Mouse (Mus musculus): ENCODE measurements around the gene Clrn2. TPM values are rescaled to one million over a fixed set of nuclear protein-coding genes. Genes with fewer than 3 reads are reported as not detected.

Clrn2 gene
- polyA plus RNA-seq, 1 experiment from 2014 or later: 0.28 TPM

DNA sequence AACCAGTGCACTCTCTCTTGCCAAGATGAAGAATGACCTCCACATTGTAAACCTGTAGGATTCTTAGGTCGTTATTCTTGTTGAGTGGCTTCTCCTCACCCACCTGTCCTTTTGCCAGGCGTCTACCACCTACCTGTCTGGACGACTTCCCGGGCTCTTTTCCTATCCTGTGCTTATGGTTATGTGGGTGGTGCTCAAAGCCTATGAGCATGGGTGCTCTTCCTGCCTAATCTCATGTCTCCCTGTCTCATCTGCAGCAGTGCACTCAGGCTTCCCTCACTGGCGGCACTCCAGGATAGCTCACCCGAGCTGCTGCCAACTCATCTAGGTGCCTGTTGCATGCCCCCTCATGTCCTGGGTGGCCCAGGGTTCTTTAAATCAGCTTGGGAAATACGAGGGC is 24.1 kb downstream of the Clrn2 start:
- Histone ChIP-seq H3K4me3 (ENCODE audit: low read length) (no peak overlapping the region), H3K27me3 (replicated peaks; ENCODE audit: control insufficient read depth, insufficient read depth, low read length) (no peaks in the 10 kb centered on the region; the same call in 1 of the 2 replicates), H3K9ac (ENCODE audit: low read depth, low read length) (no peak overlapping the region), H3K4me2 (ENCODE audit: low read length) (no peak overlapping the region), H3K9me3 (ENCODE audit: control insufficient read depth, low read length) (no peaks in the 10 kb centered on the region), H3K27ac (ENCODE audit: low read depth, low read length) (no peak overlapping the region), H3K4me1 (ENCODE audit: control insufficient read depth, insufficient read depth, low read depth, low read length) (peaks cover 6% of the 10 kb centered on the region; the same call in 1 of the 2 replicates), H3K36me3 (ENCODE audit: control insufficient read depth, insufficient read depth, low read length) (no peaks in the 10 kb centered on the region)
- ATAC-seq: no peak
- WGBS: 83% methylated on average over 7 of the region's 7 CpGs

DNA sequence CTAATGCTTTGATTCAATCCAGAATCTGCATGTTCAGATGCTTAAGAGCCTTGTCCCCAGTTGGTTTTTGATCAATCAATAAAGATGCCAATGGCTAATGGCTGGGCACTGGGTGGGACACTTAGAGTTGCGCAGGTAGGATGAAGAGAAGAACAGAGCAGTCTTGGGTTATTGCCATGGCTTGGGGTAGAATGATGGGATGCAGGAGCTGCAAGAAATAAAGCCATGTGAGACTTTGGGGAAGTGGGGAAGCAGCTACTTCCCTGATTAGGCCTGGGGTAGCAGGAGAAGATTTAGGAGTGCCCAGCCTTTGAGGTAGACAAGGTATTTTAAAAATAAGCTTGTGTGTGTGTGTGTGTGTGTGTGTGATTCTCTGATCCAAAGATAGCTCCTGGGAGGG is 26.5 kb downstream of the Clrn2 start:
- Histone ChIP-seq H3K27me3 (replicated peaks; ENCODE audit: control insufficient read depth, insufficient read depth, low read length) (no peaks in the 10 kb centered on the region; the same call in 1 of the 2 replicates), H3K9me3 (ENCODE audit: control insufficient read depth, low read length) (no peaks in the 10 kb centered on the region), H3K27ac (ENCODE audit: low read depth, low read length) (no peak overlapping the region), H3K4me2 (ENCODE audit: low read length) (no peak overlapping the region), H3K9ac (ENCODE audit: low read depth, low read length) (no peak overlapping the region), H3K4me1 (ENCODE audit: control insufficient read depth, insufficient read depth, low read depth, low read length) (peaks cover 6% of the 10 kb centered on the region; the same call in 1 of the 2 replicates), H3K4me3 (ENCODE audit: low read length) (no peak overlapping the region), H3K36me3 (ENCODE audit: control insufficient read depth, insufficient read depth, low read length) (no peaks in the 10 kb centered on the region)
- no peak for ATAC-seq
- 91% methylated on average over 1 of the region's 1 CpGs for WGBS

DNA sequence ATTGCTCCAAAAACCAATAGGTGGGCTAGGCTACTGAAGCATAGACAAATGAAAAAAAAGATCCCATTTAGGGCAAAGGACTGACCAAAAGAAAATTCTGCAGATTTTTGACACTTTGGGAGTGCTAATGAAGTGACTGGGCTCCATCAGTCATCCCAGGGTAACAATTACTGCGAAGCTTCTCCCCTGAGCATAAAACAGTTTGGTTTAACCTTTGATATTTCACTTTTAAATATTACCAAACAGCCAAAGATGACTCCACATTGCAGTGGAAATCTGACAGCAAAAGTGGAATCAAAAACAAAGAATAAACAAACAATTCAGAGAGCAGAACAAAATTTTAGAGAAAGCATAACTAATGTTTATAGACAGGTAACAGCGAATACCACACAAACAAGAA is 27.6 kb downstream of the Clrn2 start:
- H3K9me3 ChIP-seq (ENCODE audit: control insufficient read depth, low read length): no peaks in the 10 kb centered on the region
- no peaks in the 10 kb centered on the region for H3K36me3 ChIP-seq (ENCODE audit: control insufficient read depth, insufficient read depth, low read length)
- no peaks in the 10 kb centered on the region; the same call in 1 of the 2 replicates for H3K27me3 ChIP-seq (replicated peaks; ENCODE audit: control insufficient read depth, insufficient read depth, low read length)
- H3K9ac ChIP-seq (ENCODE audit: low read depth, low read length): no peak overlapping the region
- H3K4me3 ChIP-seq (ENCODE audit: low read length): no peak overlapping the region
- H3K4me2 ChIP-seq (ENCODE audit: low read length): no peak overlapping the region
- no peak for ATAC-seq
- H3K27ac ChIP-seq (ENCODE audit: low read depth, low read length): no peak overlapping the region
- peaks cover 4% of the 10 kb centered on the region; the same call in 1 of the 2 replicates for H3K4me1 ChIP-seq (ENCODE audit: control insufficient read depth, insufficient read depth, low read depth, low read length)
- 86% methylated on average over 2 of the region's 2 CpGs for WGBS

DNA sequence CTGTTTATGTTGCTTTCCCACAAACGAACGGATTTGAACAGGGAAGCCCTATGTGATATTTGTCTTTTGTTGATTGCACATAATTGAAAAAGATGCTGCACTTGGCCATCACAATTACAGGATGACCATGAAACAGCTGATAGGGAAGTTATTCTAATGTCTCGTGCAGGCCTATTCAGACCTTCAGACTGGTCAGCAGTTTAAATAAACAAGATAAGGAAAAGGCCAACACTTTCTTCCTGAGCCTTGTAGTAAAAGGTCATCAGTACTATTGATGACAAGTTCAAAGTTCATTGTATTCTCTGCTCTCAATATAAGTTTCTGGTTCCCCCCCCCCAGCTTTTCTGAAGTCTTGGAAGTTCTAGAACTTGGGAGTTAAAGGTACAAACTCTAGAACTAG is 29.1 kb downstream of the Clrn2 start:
- no peaks in the 10 kb centered on the region for H3K36me3 ChIP-seq (ENCODE audit: control insufficient read depth, insufficient read depth, low read length)
- H3K4me1 ChIP-seq (ENCODE audit: control insufficient read depth, insufficient read depth, low read depth, low read length): no peaks in the 10 kb centered on the region
- no peak overlapping the region for H3K4me3 ChIP-seq (ENCODE audit: low read length)
- WGBS: 79% methylated on average over 3 of the region's 3 CpGs
- no peak for ATAC-seq
- H3K9me3 ChIP-seq (ENCODE audit: control insufficient read depth, low read length): no peaks in the 10 kb centered on the region
- no peak overlapping the region for H3K27ac ChIP-seq (ENCODE audit: low read depth, low read length)
- H3K27me3 ChIP-seq (replicated peaks; ENCODE audit: control insufficient read depth, insufficient read depth, low read length): peaks cover 2% of the 10 kb centered on the region; the same call in 1 of the 2 replicates
- no peak overlapping the region for H3K4me2 ChIP-seq (ENCODE audit: low read length)
- no peak overlapping the region for H3K9ac ChIP-seq (ENCODE audit: low read depth, low read length)

DNA sequence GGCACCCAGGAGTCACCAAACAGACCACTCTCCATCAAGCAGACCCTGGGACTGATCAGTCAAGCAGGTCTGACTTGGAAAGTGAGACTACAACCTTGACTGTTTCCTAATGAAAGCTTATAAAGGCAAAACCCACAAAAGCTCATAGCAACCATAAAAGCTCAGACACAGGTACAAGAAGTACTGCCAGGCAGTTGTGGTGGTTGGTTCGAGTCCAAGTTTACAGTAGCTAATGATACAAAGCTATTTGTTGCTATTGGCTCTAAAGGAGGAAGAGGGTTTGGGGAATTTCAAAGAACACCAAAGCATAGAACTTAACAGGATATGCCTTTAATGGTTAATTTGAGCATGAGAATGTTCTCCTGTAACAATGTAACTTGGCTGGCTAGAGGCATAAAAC is 30.1 kb downstream of the Clrn2 start:
- no peak overlapping the region for H3K4me3 ChIP-seq (ENCODE audit: low read length)
- H3K36me3 ChIP-seq (ENCODE audit: control insufficient read depth, insufficient read depth, low read length): no peaks in the 10 kb centered on the region
- WGBS: 89% methylated on average over 1 of the region's 1 CpGs
- H3K27me3 ChIP-seq (replicated peaks; ENCODE audit: control insufficient read depth, insufficient read depth, low read length): peaks cover 2% of the 10 kb centered on the region; the same call in 1 of the 2 replicates
- no peaks in the 10 kb centered on the region for H3K9me3 ChIP-seq (ENCODE audit: control insufficient read depth, low read length)
- H3K4me2 ChIP-seq (ENCODE audit: low read length): no peak overlapping the region
- no peak overlapping the region for H3K27ac ChIP-seq (ENCODE audit: low read depth, low read length)
- H3K9ac ChIP-seq (ENCODE audit: low read depth, low read length): no peak overlapping the region
- ATAC-seq: no peak
- no peaks in the 10 kb centered on the region for H3K4me1 ChIP-seq (ENCODE audit: control insufficient read depth, insufficient read depth, low read depth, low read length)

DNA sequence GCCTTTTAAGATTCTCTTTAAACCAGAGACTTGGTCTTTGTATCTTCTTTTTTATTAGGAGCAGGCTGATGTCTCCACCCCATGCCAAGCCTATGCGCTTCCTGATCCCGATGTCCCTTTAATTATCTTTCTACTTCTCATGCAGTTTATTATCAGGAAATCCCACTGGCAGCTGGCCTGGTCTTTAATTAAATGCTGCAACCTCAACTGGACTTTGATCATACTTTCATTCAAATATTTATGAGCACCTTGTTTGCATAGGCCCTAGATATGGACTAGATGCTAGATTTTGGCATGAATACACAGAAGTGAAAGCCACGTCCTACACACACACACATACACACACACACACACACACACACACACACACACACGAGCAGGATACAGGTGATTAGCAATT is 38.2 kb downstream of the Clrn2 start:
- Histone ChIP-seq H3K4me2 (ENCODE audit: low read length) (no peak overlapping the region), H3K4me3 (ENCODE audit: low read length) (no peak overlapping the region), H3K36me3 (ENCODE audit: control insufficient read depth, insufficient read depth, low read length) (no peaks in the 10 kb centered on the region), H3K27me3 (replicated peaks; ENCODE audit: control insufficient read depth, insufficient read depth, low read length) (0 out of 2 replicates have a peak, but pooled peaks cover 2% of the 10 kb centered on the region), H3K4me1 (ENCODE audit: control insufficient read depth, insufficient read depth, low read depth, low read length) (peaks cover 3% of the 10 kb centered on the region), H3K27ac (ENCODE audit: low read depth, low read length) (no peak overlapping the region), H3K9ac (ENCODE audit: low read depth, low read length) (no peak overlapping the region), H3K9me3 (ENCODE audit: control insufficient read depth, low read length) (no peaks in the 10 kb centered on the region)
- WGBS: 85% methylated on average over 4 of the region's 4 CpGs
- no peak for ATAC-seq

DNA sequence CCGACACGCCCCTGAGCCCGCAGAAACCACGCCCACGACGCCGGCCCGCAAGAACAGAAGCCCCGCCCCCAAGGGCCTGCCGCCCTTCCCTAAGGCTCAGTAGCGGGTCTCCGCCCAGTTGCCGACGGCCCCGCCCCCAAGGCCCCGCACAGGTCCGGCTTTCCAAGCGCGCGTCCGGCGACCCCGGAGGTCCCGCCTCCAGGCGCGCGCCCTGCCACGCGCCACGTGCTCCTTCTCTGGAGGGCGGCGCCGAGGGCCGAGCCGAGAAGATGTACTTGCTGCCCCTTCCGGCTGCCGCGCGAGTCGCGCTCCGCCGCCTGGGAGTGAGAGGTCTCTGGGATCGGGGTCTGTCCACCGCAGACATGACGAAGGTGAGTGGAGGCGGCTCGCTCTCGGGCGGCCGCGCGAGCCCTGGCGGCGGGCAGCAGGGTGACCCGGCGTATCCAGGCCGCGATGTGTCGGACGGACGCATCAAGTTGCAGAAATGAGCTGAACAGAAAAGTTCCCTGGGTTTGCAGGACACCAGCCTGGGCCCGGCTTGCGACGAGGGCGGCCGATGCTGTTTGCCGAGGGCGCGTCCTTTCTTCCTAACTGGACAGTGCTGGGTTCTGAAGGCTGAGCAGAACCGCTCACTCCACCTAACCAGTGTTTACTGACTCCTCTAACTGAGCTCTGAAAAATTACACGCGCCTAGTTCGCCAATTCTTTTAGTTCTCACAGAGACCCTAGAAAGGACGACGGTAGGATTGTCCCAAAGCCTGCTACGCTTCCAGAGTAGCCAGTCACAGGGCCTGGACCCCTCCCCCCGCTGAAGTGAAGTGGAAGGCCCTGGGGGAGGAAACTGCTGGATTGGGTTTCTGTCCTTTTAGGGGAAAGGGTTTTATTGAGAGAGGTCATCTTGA is 39.9 kb downstream of the Clrn2 start, which contains the start of gene Lap3:
TSS of gene Lap3 (plus strand) at position 184 of the 902 bp plus-strand sequence.
- under 1% methylated on average over 78 of the region's 78 CpGs for WGBS
- H3K4me1 ChIP-seq (ENCODE audit: control insufficient read depth, insufficient read depth, low read depth, low read length): peaks cover 3% of the 10 kb centered on the region
- no peaks in the 10 kb centered on the region for H3K9me3 ChIP-seq (ENCODE audit: control insufficient read depth, low read length)
- peak; percentile 96 for ATAC-seq
- peak within 1 kb of the TSS; percentile 44; the same call in 1 of the 2 replicates for H3K27ac ChIP-seq (ENCODE audit: low read depth, low read length)
- H3K4me2 ChIP-seq (ENCODE audit: low read length): peak within 1 kb of the TSS; percentile 79
- peak within 1 kb of the TSS; percentile 80 for H3K9ac ChIP-seq (ENCODE audit: low read depth, low read length)
- peak within 1 kb of the TSS; percentile 75 for H3K4me3 ChIP-seq (ENCODE audit: low read length)
- H3K27me3 ChIP-seq (replicated peaks; ENCODE audit: control insufficient read depth, insufficient read depth, low read length): no peaks in the 10 kb centered on the region
- peaks cover under 1% of the 10 kb centered on the region; the same call in 1 of the 2 replicates for H3K36me3 ChIP-seq (ENCODE audit: control insufficient read depth, insufficient read depth, low read length)

DNA sequence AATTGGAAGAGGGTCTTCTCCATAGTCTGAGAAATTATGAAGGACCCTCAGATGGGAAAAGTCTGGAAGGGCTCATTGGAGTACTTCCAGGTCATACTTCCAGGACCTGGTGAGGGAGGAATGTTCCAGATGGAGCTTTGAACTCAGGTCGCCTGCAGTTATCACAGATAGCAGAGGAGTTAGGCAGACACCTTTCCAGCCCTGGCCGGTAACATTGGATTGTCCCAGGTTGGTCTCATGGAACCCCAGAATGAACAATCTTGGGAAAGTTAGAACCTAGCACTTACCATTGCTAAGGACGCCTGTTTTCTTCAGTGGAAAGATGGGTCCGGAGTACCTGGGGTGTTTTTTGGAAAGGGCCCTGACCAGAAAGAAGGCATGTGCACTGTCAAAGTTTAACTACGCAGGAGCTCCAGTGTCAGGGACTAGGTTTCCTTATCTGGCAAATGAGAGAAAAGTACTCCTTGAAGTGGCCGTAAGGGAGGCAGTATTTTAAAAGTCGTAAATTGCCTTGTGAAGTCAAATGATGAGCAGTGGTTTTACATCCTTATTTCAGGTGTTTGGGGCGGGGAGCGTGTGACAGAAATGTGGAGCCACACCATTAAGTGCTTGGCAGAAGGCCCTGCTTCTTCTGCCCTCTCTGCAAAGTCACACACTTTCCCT is 40.7 kb downstream of the Clrn2 start:
- peak overlapping the region; percentile 80 for H3K9ac ChIP-seq (ENCODE audit: low read depth, low read length)

DNA sequence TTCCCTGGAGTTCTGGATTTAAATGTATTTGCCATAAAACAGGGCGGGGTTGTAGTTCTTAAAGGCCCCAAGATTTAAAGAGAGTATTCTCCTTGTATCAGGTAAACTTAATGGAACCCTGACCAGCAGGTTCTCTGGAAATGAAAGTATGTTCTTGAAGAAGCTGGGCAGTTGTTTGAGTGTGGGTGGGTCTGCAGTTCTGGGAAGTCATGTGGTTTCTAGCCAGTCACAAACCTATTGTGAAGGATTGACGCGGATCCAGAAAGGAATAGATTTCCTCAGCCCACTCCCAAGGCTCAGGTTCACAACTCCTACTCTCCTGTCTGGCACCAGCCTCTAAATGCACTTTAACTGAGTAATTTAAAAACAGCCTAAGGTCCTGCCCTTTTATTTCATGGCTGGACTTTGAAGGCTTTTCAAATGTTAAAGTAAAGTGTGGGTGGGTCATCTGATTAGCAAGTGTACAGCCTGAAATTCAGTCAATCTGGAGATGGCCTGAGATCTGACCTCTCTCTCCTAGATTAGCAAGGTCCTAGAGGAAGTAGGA is 42.0 kb downstream of the Clrn2 start:
- H3K4me3 ChIP-seq (ENCODE audit: low read length): no peak overlapping the region

More for the DNA sequence above, 40.7 kb downstream of the Clrn2 start:
- no peak for ATAC-seq
- H3K4me1 ChIP-seq (ENCODE audit: control insufficient read depth, insufficient read depth, low read depth, low read length): peaks cover 3% of the 10 kb centered on the region
- H3K9me3 ChIP-seq (ENCODE audit: control insufficient read depth, low read length): no peaks in the 10 kb centered on the region
- peaks cover 5% of the 10 kb centered on the region; the same call in 1 of the 2 replicates for H3K36me3 ChIP-seq (ENCODE audit: control insufficient read depth, insufficient read depth, low read length)
- 68% methylated on average over 9 of the region's 9 CpGs for WGBS
- H3K4me3 ChIP-seq (ENCODE audit: low read length): peak overlapping the region; percentile 75
- no peak overlapping the region for H3K27ac ChIP-seq (ENCODE audit: low read depth, low read length)
- H3K4me2 ChIP-seq (ENCODE audit: low read length): peak overlapping the region; percentile 79
- no peaks in the 10 kb centered on the region for H3K27me3 ChIP-seq (replicated peaks; ENCODE audit: control insufficient read depth, insufficient read depth, low read length)

More for the DNA sequence above, 42.0 kb downstream of the Clrn2 start:
- H3K36me3 ChIP-seq (ENCODE audit: control insufficient read depth, insufficient read depth, low read length): peaks cover 6% of the 10 kb centered on the region
- WGBS: 82% methylated on average over 3 of the region's 3 CpGs
- H3K4me2 ChIP-seq (ENCODE audit: low read length): no peak overlapping the region
- no peak for ATAC-seq
- H3K9ac ChIP-seq (ENCODE audit: low read depth, low read length): no peak overlapping the region
- H3K4me1 ChIP-seq (ENCODE audit: control insufficient read depth, insufficient read depth, low read depth, low read length): peaks cover 3% of the 10 kb centered on the region
- no peaks in the 10 kb centered on the region for H3K9me3 ChIP-seq (ENCODE audit: control insufficient read depth, low read length)
- H3K27ac ChIP-seq (ENCODE audit: low read depth, low read length): no peak overlapping the region
- no peaks in the 10 kb centered on the region for H3K27me3 ChIP-seq (replicated peaks; ENCODE audit: control insufficient read depth, insufficient read depth, low read length)
